Mouse (Mus musculus) ES-E14 (cell line): ENCODE measurements around the gene Krt88.

ENCODE experiments used
- HCFC1 ChIP-seq: IDR thresholded peaks from 2 replicates; pipeline ENCODE4 v1.6.1; 2012; ENCODE audit warnings: low read length, inconsistent platforms, borderline replicate concordance; ENCODE audit not compliant: insufficient read depth
- ZC3H11A ChIP-seq: IDR thresholded peaks from 2 replicates; pipeline ENCODE4 v1.6.1; 2012; ENCODE audit warnings: low read depth, mild to moderate bottlenecking, inconsistent platforms, low read length, borderline replicate concordance

DNA sequence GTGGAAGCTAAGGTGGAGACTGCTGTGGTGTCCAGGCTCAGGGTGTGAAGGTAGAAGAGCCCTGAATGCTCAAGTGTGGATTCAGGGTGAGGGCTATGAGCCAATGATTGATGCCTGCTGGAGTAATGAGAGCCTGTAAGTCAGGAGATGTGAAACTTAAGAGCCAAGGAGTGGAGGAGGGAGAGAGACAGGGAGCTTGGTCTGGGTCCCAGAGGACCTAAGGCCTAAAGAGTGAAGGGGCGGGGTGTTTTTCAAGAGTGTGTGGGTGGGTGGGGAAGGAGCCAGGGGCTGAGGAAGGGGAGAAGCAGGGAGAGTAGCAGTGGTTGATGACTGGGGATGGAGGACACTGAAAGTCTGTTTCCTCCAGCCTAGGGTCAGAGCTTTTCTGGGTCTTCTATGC is 36.1 kb downstream of the Krt88 start:
- TF ChIP-seq ZC3H11A (no peak), HCFC1 (no peak)
